Mouse (Mus musculus) kidney, adult 2 months (tissue): ENCODE data around the gene Osbp. TPM values are rescaled to one million over a fixed set of nuclear protein-coding genes. Genes with fewer than 3 reads are reported as not detected.
"Not testable (repeated sequence)": the region's sequence is repeated elsewhere in the genome, so short reads cannot be mapped to it uniquely, and the experiment has no call there.

Experiments
- DNase-seq: peaks from one replicate; pipeline ENCODE4 v3.0.0; 2021
- H3K27ac ChIP-seq: fragments of 200-500 bp; 2 replicates; pipeline ENCODE4 v1.5.1; 2012; ENCODE audit warnings: low read depth, low read length, control low read depth, inconsistent platforms; ENCODE audit not compliant: insufficient read depth
- H3K27me3 ChIP-seq: fragments of 200-500 bp; replicated peaks from 2 replicates; pipeline ENCODE4 v1.6.1; 2012; ENCODE audit warnings: mild to moderate bottlenecking, moderate library complexity, low read length, inconsistent platforms; ENCODE audit not compliant: control insufficient read depth, insufficient read depth
- H3K36me3 ChIP-seq: fragments of 200-500 bp; 2 replicates; pipeline ENCODE4 v1.6.1; 2012; ENCODE audit warnings: mild to moderate bottlenecking, moderate library complexity, low read length, inconsistent platforms; ENCODE audit not compliant: control insufficient read depth, insufficient read depth
- H3K4me1 ChIP-seq: fragments of 200-500 bp; 2 replicates; pipeline ENCODE4 v1.6.1; 2011; ENCODE audit warnings: low read length; ENCODE audit not compliant: control insufficient read depth, insufficient read depth
- H3K4me3 ChIP-seq: fragments of 200-500 bp; 2 replicates; pipeline ENCODE4 v1.5.1; 2011; ENCODE audit warnings: mild to moderate bottlenecking, low read depth, low read length, control low read depth; ENCODE audit not compliant: insufficient read depth
- CTCF ChIP-seq: fragments of 200-500 bp; conservative IDR thresholded peaks from 2 replicates; pipeline ENCODE4 v1.5.1; 2011; ENCODE audit warnings: low read depth, mild to moderate bottlenecking, control low read depth, low read length, moderate library complexity, mixed read lengths; ENCODE audit not compliant: insufficient read depth, insufficient read length
- POLR2A ChIP-seq: fragments of 200-500 bp; IDR thresholded peaks from one replicate; pipeline ENCODE4 v1.6.1; 2011; ENCODE audit warnings: low read depth, low read length, control low read depth
- WGBS: fragments of 180-500 bp; shearing (Covaris S2); methylation state at CpG from one replicate; pipeline ENCODE4 v1.1.7; 2018; 5-methylcytosine and 5-hydroxymethylcytosine counted together
- polyA plus RNA-seq: library from polyadenylated mRNA; depleted of rRNA; stranded (reverse); fragments of >200 nt; gene quantifications from 2 replicates; pipeline ENCODE4 v1.2.3, GENCODE M21; 2012; rRNA removed

The Osbp gene
- 21.7 and 24.8 TPM in 2 replicates for polyA plus RNA-seq

DNA sequence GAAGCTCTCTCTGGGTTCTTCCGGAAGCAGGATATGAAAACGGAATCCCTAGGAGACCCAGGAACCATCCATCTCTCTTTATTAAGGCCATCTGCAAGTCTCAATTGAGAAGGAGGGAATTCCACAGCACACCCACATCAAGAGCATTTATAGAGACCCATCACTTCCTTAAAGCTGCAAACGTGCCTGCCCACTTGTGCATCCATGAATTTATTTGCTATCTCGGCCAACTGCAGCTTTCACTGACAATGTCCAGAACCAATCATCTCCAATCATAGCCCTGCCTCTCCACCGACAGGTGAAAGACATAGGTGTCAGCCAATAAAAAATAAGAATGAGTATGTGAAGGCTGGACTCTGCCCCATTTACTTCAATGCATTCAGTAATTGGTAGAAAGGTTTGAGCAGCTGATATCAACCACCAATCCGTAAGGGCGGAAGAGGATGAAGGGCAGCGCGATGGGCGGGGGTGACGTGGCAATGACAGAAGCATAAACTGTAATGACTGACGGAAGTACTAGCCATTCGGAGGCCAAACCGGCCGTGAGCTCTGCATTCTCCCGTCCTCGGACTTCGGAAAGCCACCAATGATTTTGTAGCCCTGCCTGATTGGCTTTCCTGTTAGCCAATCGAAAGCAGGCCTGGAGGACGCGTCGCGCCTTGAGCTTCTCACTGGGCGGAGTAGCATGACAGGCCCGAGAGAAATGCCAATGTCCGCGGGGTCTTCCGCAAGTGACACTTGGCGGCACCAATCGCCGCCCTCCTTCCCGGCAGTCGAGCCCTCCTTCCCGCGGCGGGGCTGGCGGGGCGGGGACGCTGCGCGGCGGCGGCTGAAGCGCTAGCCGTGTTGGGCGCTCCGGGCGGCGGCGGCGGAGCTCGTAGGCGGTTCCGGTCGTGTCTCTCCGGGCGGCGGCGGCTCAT lies at the start of gene Osbp:
Gene Osbp, plus strand, starts transcription at position 919 of the 920 bp plus-strand sequence.
- peak within 1 kb of the TSS; percentile 65 for H3K27ac ChIP-seq
- H3K27me3 ChIP-seq = no peaks in the 10 kb centered on the region
- peak; percentile 100 for DNase-seq
- H3K4me3 ChIP-seq = peak within 1 kb of the TSS; percentile 100
- WGBS = under 1% methylated on average over 59 of the region's 59 CpGs
- no peaks in the 10 kb centered on the region for H3K36me3 ChIP-seq
- no peak for TF ChIP-seq CTCF
- TF ChIP-seq POLR2A = no peak
- H3K4me1 ChIP-seq = peaks cover 5% of the 10 kb centered on the region

- no peaks in the 10 kb centered on the region for H3K4me1 ChIP-seq
- TF ChIP-seq CTCF (no peak), POLR2A (no peak)
- DNase-seq = no peak
- H3K36me3 ChIP-seq = peaks cover 18% of the 10 kb centered on the region
- no peak overlapping the region for H3K27ac ChIP-seq
- H3K27me3 ChIP-seq = no peaks in the 10 kb centered on the region
- WGBS = 97% methylated on average over 1 of the region's 1 CpGs
- H3K4me3 ChIP-seq = no peak overlapping the region
These were observed 43.7 kb upstream of the Osbp start for GRCm38 (mm10) chr19:11922068-11922467.

- 96% methylated on average over 2 of the region's 2 CpGs for WGBS
- not testable (repeated sequence) for DNase-seq, H3K4me3 ChIP-seq, H3K27ac ChIP-seq, H3K4me1 ChIP-seq, H3K27me3 ChIP-seq
- peaks cover 18% of the 10 kb centered on the region for H3K36me3 ChIP-seq
These were observed 43.2 kb upstream of the Osbp start for GRCm38 (mm10) chr19:11922515-11922914.

GRCm38 (mm10) chr19:11926380-11926779 lies 39.4 kb upstream of the Osbp start:
- DNase-seq = no peak
- H3K4me1 ChIP-seq = no peaks in the 10 kb centered on the region
- 80% methylated on average over 2 of the region's 2 CpGs for WGBS
- H3K4me3 ChIP-seq = no peak overlapping the region
- peaks cover 20% of the 10 kb centered on the region for H3K36me3 ChIP-seq
- H3K27ac ChIP-seq = no peak overlapping the region
- no peaks in the 10 kb centered on the region for H3K27me3 ChIP-seq
- TF ChIP-seq POLR2A = no peak

DNA sequence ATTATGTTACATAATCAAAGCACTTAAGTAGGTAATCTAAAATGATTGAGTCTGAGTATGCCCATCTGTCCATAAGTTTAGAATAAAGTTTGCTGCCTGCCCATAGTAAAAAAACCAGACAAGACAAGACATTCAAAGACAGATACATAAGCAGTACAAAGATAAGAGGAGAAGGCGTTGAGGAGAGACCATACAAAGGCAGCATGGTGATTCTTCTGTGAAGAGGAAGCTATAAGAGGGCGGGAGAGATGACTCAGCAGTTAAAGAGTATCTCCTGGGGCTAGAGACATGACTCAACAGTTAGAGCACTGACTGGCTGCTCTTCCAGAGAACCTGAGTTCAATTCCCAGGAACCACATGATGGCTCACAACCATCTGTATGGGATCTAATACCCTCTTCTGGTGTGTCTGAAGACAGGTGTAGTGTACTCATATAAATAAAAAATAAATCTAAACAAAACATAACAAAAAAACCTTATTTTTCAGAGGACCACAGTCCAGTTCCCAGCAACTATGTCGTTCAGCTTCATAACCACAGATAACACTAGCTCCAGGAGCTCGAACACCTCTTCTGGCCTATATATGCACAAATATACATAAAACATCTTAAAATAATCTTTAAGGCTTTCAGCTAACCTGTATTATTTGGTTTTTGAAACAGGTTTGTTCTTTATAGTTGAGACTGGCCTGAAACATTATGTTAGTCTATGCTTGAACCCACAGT lies 37.6 kb upstream of the Osbp start:
- Histone ChIP-seq H3K36me3 (peaks cover 12% of the 10 kb centered on the region), H3K4me1 (no peaks in the 10 kb centered on the region), H3K27me3 (no peaks in the 10 kb centered on the region), H3K4me3 (no peak overlapping the region), H3K27ac (no peak overlapping the region)
- no peak for DNase-seq
- WGBS = 90% methylated on average over 4 of the region's 4 CpGs
- TF ChIP-seq CTCF = no peak
- TF ChIP-seq POLR2A = no peak

- H3K4me1 ChIP-seq, DNase-seq, H3K4me3 ChIP-seq, H3K27ac ChIP-seq, H3K27me3 ChIP-seq, H3K36me3 ChIP-seq: not testable (repeated sequence)
- 97% methylated on average over 9 of the region's 9 CpGs for WGBS
These were observed 19.3 kb upstream of the Osbp start for GRCm38 (mm10) chr19:11946460-11946859.

GRCm38 (mm10) chr19:11949878-11950277 lies 15.9 kb upstream of the Osbp start:
- no peaks in the 10 kb centered on the region for H3K27me3 ChIP-seq
- DNase-seq = no peak
- 47% methylated on average over 1 of the region's 1 CpGs for WGBS
- no peak overlapping the region for H3K27ac ChIP-seq
- H3K4me3 ChIP-seq = no peak overlapping the region
- H3K36me3 ChIP-seq = no peaks in the 10 kb centered on the region
- TF ChIP-seq POLR2A (no peak), CTCF (no peak)
- H3K4me1 ChIP-seq = no peaks in the 10 kb centered on the region
